Mouse (Mus musculus): ENCODE data around the gene Aven.

Gene Aven

DNA sequence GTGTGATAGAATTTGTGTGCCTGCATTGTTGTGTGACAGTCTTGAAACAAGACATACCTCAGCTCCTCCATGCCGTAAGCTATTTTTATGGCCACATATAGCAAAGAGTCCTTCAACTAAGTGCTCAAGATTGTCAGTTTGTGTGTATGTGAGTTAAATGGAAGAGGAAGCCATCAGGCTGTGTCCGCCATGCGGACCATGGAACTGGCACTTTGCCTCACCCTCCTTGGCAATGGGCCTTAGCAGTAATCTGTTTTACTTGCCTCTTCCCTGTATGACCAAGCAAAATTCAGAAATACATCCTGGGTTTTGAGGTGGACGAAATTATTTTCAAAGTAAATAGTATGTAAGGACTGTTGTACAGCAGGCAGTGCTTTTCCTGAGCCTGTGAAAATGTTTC lies 75.0 kb downstream of the Aven start:
- 73% methylated on average over 4 of the region's 4 CpGs for WGBS

DNA sequence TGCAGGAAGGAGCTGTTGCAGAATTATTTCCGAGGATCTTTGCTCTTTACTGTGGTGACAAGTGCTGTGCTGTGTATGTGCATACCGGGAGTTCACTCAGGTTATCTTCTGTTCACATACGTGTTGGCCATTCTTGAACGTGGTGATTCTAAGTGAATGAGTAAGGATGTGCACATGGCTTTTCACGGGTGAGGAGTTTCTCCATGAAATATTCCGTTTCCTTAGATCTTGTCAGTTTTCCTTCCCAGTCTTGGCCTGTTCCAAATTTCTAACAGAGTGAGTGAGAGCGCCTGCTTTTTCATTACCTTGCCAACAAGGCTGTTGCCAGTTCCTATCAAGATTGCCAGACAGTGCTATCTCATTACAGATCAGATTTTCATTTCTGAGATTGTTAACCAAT lies 98.2 kb downstream of the Aven start:
- 35% methylated on average over 7 of the region's 7 CpGs for WGBS

DNA sequence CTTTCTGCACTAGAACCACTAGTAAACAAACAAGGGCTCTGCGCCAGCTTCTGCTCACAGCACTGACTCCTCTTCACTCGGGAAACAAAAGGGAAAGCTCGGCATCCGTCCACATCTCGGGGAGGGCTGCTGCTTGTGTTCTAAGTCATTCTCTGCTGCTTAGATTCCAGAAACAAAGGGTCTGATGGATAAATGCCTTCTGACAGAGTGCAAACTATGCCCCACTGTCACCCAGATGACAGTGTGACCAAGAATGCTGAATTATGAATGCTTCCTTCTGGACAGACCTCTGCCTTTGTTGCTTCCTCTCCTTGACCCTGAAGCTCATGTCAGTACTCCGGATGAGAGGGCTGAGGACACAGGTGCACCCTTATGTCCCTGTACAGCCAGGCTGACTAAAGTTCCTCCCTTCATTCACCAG lies 98.7 kb downstream of the Aven start:
- WGBS: 28% methylated on average over 6 of the region's 6 CpGs

DNA sequence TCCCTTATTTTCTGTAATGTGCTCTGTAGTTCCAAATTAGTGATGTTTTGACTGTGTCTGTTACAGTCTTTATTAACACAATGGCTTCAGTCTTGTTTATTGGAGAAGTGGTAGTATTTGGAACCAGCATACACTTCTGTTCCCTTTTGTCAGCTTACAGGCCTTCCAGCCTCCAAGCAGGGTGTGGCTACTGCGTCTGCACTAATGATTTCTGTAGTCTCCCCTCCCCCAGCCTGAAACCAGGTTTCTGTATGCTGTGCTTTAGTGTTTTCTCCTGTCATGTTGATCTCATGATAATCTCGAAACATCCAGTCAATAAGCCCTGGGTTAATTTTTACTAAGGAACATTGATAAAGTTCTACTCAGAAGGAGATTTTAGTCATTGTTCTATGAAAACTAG lies 100.6 kb downstream of the Aven start:
- WGBS: 73% methylated on average over 2 of the region's 2 CpGs

DNA sequence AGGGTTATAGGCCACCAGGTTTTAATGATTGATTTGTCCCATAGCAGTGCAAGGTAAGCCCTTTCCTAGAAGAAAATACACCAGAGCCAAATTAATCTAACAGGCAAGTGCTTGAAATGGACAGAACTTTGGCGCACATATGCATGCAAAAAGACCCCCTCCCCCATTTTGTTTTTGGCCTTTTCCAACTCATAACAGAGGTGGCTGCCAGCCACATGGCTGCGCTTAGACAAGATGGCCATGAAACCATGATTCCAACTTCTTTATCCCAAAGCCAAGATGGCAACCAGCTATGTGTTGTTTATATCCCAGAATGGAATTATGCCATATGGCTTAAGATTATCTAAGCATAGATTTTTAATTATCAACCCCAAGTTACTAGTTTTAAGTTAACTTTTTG lies 101.0 kb downstream of the Aven start:
- WGBS: 91% methylated on average over 2 of the region's 2 CpGs

DNA sequence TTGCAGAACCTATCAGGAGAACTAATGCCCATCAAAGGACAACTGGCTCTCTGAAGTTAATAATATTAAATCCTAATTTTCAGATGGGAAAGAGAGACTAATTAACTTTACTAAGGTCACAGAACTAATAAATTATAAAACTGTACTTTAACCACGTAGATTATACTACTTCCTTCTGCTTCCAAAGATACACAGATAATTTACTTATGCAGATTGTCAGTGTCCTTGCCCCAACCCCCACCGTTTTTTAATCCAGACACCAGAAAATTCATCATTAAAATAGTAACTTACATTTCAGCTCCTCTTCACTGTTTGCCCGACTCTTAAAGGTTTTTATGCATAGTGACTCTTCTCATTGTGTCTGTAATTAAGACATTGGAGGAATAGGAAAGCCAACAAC lies 103.0 kb downstream of the Aven start:
- 85% methylated on average over 3 of the region's 3 CpGs for WGBS

DNA sequence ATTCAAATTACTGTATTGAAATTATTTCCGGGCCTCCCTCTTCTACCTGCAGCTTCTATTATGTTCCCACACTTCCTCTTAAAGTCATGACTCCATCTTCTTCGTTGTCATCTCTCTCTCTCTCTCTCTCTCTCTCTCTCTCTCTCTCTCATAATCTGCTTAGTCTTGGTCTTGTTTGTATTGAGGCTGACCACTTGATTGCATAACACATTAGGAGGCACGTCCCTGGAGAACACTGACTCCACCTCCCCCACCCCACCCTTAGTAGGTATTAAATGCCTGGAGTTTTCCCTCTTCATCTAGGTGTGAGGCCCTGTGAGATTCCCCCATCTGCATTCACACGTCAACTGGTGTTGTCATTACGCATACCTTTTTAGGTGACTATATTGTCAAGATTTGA lies 103.7 kb downstream of the Aven start:
- WGBS: 80% methylated on average over 5 of the region's 5 CpGs

DNA sequence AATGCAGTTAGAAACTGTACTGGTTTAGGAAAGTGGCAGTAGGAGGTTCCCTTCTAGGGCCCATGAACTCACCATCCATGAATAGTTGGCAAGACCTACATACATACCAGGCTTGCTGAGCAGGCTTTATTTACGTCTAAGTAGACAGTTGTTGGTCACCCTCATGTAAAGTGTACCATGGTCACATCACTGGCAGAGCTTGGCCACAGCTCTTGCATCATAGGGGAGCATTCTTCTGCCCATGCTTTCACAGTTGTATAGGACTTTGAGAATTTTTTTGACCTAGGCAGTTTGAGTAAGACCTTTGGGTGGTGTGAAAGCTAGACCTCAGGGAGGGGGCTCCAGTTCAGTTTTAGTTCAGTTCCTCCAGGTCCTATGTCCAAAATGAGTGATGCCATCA lies 104.3 kb downstream of the Aven start:
- 71% methylated on average over 1 of the region's 1 CpGs for WGBS

DNA sequence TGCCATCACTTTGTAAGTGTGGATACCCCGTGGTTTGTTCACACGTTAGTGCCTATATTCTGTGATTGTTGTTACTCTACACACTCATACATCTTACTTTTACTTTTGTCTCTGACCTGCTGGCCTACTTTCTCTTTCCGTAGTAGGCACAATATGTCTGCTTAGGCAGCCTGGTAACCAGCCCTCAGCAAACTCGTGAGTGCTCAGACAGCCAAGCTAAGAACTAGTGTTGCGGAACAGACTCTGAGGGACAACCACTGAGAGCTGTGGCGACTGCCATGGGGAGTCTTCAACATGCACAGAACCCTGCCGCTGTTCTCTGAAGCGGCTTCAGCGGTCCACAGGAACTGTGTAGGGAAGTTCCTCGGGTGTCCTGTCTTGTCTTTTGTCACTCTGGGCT lies 107.5 kb downstream of the Aven start:
- 68% methylated on average over 10 of the region's 10 CpGs for WGBS

DNA sequence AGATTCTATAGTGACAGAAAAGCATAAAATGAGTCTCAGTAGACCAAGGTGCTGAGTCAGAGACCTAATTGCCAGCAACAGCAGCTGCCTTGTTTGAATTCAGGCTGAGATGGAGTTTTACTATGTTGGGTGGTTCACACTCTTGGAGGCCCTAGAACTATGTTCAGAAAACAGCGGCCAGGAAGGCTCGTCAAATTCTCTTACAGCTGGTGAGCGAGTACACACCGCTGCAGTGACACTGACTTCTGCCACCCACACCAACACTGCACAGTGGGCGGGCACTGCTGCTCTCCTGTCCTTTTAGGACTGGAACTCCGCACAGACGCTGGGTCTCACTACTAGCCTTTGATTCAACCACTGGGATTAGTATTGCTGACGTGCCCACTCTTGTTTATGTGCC lies 109.7 kb downstream of the Aven start:
- 43% methylated on average over 8 of the region's 8 CpGs for WGBS

DNA sequence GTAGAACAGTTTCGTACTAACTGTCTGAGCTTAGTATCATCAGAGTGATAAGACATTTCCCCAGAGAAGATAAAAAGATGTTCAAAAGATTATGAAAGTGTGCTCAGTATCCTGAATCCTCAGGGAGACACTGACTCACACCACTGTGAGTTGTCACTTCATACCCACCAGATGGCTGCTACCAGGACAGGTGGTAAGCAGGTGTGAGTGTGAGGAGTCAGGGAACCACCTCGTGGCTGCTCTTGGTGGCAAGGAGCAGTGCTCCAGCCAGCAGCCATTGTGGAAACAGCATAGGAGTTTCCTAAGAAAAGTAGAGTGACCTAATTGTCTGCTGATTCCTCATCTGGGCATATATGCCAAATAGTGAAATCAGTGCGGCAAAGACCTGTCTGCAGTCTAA lies 113.8 kb downstream of the Aven start:
- 80% methylated on average over 3 of the region's 3 CpGs for WGBS

DNA sequence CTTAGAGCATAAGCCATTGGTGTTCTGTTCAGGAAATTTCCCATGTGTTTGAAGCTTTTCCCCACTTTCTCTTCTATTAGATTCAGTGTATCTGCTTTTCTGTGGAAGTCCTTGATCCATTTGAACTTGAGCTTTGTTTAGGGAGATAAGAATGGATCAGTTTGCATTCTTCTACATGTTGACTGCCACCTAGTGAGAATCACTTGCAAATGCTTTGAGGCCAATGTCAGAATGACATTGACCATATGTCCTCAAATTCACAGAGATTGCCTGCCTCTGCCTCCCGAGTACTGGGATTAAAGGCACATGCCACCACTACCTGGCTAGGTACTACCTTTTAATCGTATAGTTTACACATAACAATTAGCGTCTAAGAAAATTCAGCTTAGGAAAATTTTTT lies 119.9 kb downstream of the Aven start:
- 92% methylated on average over 3 of the region's 3 CpGs for WGBS

DNA sequence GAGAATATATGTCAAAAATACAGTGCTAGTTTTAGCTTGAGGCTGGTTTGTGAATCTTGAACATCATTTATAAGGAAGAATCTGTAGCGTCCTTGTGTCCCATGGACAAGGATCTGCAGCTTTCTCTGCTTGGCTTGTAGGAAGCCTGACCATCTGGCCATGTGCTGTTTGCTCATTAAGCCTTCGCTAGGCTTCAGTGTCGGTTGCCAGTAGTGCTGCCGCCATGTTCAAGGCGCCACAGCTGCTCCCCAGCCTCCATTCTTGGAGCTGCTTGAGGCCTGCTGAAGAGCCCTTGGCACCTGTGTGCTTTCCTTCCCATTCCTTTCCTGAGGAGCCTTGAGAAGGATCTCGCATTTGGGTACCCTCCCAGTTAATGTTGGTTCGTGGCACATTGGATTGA lies 121.6 kb downstream of the Aven start:
- WGBS: 66% methylated on average over 7 of the region's 7 CpGs

DNA sequence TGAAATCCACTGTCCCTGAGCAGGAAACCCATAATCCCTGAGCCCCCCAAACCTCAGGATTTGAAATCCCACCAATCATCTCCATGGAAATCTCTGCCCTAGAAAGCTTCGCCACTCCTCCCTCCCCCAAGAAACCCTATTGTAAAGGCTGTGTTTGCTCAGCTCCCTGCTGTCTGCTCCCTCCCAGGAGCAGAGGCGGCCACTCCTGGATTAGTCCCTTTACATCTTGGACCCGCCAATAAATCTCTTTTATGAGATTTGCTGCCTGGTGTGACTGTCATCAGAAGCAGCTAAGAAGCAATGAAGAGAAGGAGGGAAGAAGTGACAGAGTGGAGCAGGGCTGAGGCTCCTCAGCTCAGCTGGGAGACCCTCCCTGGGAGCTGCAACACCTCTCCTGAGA lies 124.4 kb downstream of the Aven start:
- 60% methylated on average over 3 of the region's 3 CpGs for WGBS

DNA sequence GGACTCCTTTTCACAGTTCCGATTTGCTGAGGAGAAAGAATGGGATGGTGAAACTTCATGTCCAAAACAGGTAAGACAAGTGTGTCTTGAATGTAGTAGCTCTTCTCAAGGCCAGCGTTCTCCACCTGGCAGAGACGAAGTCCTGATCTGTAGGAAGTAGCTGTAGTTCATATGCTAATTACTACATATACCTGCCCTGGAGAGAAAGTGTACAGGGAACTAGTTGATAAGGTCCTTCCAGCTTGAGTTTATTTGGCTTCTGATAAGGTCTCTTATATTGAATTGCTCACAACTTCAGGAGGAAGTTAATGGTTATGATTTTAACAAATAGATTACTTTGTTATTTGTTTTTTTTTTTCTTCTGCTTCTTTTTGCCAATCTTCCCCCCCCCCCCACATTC lies 132.4 kb downstream of the Aven start:
- WGBS: 93% methylated on average over 3 of the region's 3 CpGs

DNA sequence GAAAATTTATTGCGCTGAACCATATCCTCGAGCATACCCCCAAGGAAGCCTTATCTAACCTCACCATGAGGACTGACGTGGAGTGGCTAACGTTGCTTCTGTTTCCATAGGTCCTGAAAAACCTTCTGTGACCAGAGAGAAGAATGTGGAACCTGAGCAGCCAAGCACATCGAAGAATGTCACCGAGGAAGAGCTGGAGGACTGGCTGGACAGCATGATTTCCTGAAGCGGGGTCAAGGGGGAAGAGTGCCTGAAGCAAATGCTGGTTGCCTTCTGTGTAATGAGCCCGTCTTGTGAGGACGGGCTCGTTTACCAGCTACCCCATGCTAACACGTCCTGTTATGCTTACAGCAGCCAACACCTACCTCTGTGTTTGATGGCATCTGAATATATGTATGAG lies 137.9 kb downstream of the Aven start:
- 89% methylated on average over 11 of the region's 11 CpGs for WGBS

DNA sequence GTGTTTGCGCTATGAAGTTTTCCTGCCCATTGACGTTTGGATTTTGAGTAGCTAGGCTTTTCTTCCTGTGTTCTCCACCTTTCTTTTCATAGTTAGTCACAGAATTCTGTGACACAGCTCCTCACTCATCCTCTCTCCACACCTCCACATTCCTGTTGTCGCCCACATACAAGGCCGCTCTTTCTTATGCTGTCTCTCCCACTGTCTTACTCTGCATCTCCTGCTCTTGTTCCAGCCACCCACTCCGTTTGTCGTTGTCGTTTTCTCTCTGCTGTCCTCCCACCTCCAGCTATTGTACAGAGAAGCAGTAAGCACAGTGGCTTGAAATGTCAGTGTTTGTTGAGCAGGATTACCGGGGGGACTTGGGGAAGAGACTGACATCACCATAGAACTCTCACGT lies 139.8 kb downstream of the Aven start:
- 60% methylated on average over 9 of the region's 9 CpGs for WGBS

DNA sequence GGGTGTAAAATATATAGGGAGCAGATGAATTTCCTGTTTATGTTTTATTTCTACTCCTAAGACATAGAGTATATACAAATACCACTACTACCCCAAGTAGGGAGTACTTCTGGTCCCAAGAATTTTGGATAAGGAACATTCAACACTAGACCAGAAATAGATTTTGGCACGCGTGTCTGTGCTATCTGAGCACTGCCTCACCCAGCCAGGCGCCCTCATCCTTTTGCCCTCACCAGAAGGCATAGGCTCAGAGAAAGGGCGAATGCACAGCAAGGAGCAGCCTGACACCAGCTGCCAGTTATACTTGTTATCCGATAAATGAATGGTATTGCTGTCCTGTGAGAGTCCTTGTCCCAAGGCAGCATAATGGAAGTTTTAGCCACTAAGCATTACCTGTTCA lies 144.4 kb downstream of the Aven start:
- 79% methylated on average over 5 of the region's 5 CpGs for WGBS

DNA sequence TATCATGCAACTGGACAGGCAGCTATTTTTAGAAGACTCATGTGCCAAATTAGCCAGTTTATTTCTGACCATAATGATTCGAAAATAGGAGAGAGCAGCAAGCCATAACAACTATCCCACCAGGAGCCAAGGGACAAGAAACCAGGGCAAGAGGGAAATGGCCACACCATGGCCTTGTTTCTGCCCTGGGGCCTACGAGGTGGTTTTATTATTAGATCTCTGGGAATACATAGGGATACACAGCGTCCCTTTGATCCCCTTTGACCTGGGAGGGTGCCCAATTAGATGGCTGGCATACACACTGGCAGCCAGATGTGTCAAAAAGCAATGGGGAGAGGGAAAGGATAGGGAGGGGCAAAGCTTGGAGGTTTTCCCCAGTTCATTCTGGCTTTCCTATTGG lies 161.1 kb downstream of the Aven start:
- 70% methylated on average over 3 of the region's 3 CpGs for WGBS

DNA sequence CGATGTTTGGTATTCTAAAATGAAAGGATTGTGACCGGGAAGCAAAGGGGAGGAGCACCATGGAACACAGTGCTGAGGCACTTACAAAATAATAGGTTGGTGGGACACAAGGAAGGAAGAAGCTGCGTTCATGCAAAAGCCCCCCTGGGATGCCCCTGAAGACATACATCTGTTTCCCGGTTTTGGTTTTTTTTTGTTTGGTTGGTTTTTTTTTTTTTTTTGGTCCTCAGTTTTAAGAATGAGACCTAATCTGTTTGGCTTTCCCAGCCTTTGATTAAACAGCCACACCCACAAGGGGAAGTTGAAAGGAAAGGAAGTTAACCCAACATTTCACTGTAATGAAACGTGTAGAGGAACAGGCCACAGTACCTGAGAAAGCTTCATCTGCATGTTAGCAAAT lies 163.4 kb downstream of the Aven start:
- 69% methylated on average over 5 of the region's 5 CpGs for WGBS

DNA sequence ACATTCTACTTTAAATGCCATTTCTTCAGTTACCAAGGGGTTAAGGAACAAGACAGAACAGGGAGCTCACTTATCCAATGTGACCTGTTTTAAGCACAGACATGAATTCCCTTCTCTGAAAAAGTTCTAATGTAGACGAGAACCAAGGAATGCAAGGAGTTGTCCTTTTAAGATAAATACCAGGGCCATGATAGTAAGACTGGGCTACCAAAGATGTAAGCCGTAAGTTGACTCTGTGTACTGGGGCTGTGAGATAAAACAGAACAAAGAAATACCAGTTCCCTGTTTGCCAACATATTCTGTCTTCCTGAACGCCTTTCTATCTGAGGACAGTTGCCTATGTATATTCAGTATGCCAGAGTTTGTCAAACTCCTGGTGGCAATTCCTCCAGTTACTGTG lies 176.7 kb downstream of the Aven start:
- WGBS: 93% methylated on average over 3 of the region's 3 CpGs

DNA sequence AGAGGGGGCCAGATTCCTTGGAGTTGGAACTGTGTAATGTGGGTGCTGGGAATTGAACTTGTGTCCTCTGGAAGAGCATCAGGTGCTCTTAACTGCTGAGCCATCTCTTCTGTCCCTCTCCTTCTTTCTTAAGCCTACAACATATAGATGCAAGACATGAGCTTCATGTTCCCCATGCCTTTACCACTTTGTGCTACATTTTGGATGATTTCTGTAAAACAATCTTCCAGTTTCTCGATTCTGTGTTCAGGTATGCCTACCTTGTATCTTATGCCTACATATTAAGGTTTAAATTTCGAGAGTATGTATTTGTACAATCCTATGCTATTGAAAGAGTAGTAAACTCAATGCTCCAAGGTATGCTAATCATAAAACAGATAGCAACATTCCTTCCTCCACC lies 183.4 kb downstream of the Aven start:
- WGBS: 82% methylated on average over 2 of the region's 2 CpGs

DNA sequence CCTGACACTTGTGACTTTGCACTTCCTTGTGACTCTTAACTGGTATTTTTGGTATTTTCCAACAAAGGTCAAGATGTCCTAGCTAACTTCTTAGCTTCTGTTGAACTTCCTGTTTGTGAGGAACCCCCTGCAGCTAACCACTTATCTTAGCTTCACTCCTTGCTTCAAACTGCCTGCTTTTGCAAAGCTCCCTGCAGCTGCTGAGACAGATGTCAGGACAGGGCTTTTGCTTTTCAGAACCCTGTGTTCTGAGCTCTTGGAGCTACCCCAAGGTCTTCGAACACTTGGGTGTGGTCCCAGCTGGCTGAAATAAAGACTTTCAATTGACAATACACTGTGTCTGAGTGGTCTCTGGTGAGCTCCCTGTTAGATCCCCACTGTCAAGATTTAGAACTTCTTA lies 184.0 kb downstream of the Aven start:
- 49% methylated on average over 1 of the region's 1 CpGs for WGBS

DNA sequence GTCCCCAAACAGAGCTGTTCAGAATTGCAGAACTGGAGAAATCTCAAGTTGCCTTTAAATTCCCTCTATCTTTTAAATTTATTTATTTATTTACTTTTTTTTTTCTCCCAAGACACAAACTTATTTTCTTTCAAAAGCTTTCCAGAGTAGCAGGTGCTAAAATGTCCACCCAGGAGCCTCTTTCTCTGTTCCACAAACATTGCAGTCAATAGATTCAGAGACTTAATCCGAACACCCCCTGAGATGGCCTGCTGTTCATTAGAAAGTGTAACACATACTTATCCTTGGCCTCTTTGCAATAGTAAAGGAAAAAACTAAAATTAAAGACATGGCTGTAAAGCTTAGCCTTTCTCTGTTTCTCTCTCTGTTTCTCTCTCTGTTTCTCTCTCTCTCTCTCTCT lies 184.5 kb downstream of the Aven start:
- WGBS: 68% methylated on average over 1 of the region's 1 CpGs

DNA sequence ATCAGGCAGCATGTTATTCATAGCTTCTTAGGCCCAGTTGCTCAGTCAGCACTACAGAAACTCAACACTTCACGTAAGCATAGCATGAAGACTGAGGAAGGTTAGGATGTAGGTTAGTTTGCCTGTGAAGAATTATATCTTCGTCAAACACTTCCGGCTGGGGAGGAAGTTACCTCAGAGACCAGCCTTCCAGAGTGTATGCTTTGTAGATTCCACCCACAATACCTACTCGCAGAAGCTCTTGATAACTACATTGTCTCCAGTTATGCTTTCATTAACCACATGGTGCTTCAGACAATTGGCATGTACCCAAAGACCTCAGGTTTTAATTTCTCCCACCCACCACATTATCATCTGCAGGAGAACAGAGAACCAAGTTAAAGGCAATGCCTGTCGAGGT lies 189.1 kb downstream of the Aven start:
- 74% methylated on average over 5 of the region's 5 CpGs for WGBS

Measured in cerebral cortex, adult 2 months (tissue).